Mouse (Mus musculus): ENCODE data around the gene Nckap5.

The Nckap5 gene

DNA sequence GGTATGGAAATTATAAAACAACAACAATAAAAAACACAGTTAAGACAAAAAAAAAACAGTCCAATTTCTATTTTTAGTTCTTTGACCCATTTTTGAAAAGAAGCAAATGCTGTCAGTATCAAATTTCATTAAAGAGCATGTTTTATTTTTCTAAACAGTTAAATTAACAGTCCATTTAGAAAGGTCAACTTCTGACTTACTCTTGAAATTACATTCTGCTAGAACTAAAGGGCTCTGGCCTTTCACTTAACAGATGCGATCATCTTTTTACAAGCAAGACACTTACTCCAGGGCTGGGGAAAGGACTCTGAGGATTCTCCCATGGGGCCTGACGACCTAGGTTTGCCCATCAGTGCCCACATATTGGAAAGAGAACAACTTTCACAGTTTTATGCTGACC, 359.2 kb downstream of the Nckap5 start:
- no peak for DNase-seq (ENCODE audit: low spot score in 2 of 2)

GRCm38 (mm10) chr1:126470883-126471282, 359.7 kb downstream of the Nckap5 start:
- no peak for DNase-seq (ENCODE audit: low spot score in 2 of 2)

GRCm38 (mm10) chr1:126469818-126470544, 360.6 kb downstream of the Nckap5 start:
- DNase-seq (ENCODE audit: low spot score in 2 of 2), result no peak

DNA sequence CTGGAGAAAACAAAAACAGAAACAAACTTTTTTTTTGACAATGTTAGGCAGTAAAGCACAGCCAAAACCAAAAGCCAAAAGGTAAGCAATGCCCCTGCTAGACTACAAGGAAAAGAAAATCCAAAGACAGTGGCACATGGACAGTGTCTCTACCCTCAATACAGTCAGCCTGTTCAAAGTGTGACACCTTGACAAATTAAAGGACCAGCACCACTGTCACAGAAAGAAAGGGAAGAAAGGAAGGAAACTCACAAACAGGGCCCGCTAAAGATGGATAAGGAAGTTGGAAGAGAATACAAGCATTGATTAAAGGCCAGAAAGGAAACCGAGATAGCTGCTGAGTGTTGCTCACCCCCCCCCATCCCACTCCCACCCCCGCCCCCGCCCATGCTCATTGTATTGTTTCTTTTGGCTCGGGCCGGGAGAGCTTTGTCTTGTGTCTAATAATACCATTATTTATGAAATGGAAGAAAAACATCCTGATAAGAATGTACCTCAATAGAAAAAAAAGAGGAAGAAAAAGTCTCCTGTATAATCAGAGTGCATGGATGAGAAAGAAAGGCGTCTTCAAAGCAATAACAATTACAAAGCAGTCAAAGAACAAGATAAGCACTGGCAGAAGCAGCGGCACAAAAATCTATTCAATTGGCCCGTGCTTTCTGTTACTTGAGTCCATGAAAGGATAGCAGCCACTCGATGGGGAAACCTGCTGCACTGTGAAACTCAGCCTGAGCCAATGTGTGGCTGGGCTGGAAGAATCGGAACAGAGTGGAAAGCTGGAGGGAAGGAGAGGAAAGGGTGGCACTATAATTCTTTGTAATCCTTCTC, 368.9 kb downstream of the Nckap5 start:
- DNase-seq (ENCODE audit: low spot score in 2 of 2), result no peak

DNA sequence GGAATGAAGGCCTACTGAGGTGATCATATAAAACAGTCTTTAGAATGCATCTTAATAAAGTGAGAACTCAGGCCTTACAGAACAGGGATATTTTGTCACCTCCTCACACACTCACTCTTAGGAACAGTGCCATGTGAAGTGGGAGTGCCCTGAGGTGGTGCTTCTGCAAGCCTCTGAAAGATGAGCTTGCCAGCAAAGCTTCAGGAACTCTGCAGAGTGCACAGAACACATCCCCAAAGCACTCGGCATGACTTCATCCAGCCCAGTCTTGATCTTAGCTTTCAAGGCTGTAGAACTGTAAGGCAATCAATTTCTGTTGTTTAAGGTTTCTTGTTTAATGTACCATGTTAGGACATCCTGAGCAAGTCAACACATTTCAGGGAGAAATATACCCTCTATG, 372.9 kb downstream of the Nckap5 start:
- no peak for DNase-seq (ENCODE audit: low spot score in 2 of 2)

DNA sequence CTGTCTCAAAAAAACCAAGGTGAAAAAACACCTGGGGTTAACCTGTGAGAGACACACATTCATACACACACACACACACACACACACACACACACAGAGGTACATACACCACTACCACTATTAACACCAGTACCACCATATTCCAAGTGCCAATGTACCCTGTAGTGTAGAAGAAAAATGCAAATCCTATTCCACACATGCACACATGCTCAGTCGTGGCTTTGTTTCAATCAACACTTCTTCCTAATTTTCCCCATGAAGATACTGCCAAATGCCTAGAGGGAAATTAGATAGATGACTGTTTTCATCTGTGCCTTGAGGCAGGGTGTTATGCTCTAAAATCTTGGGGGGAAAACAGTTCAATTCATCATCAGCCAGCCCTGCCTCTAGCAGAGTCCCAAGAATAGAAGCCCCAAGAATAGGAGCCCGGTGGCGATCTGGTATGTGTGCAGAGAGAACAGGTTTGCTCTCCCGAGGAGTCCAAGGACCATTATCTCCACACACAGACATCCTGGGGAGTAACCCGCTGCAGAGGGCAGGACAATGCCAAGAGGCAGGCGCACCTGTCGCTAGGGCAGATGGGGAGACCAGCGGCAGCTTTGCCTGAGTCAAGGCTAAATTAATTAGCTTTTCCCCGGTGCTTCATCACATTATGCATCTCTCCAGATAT, 376.0 kb downstream of the Nckap5 start:
- DNase-seq (ENCODE audit: low spot score in 2 of 2), result no peak

DNA sequence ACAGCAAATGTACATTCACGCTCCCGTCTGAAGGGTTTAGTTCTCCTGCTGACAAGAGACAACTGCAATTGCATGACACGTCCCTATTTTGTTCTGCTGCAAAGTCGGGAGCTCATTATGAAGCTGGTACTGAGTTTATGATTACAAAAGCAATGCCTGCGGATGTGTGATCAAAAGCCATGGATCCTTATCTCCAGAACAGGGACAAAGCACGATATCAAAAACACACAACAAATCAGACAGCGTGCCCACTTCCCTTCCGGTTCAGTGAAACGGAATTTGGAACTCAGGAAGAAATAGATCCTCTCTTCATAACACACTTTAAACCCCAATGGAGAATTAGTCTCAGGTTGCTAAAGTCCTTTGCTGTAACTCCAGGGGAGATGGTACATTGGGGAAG, 379.1 kb downstream of the Nckap5 start:
- no peak for DNase-seq (ENCODE audit: low spot score in 2 of 2)

GRCm38 (mm10) chr1:126449424-126449823, 381.2 kb downstream of the Nckap5 start:
- DNase-seq (ENCODE audit: low spot score in 2 of 2), result no peak

DNA sequence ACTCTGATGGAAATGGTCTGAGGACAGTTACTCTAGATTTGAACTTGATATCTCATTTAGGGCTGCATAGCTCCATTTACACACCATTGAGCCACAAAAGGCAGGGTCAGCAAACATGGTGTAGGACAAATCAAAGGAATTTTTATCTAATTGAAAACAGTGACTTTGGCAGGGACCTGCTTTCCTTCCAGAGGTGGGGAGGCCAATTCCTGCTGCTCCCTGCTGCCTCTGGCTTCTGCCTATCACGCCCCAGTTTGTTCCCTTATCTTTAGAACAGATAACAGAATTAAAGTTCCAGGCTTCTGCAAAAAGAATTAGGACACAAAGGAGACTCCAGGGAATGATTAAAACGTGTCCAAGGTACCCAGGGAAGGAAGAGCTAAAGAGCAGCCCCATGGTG, 386.7 kb downstream of the Nckap5 start:
- no peak for DNase-seq (ENCODE audit: low spot score in 2 of 2)

DNA sequence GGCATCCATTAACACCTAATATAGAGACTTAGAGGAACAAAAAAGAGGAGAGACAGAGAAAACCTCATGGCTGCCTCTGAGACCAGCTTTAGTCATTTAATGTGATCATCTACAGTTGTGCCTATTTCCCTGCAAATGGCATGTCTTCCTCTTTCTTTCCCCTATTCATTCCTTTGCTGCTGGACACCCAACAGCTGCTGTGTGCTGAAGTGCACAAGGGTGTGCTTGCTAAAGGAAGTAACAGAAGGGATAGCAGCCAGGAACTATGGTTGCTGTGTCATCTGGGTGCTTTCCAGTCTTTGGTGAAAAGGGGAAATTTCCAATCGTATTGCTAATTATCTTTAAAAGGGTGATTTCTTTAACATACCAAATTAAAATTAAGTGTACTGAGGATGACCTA, 387.9 kb downstream of the Nckap5 start:
- DNase-seq (ENCODE audit: low spot score in 2 of 2), result no peak

DNA sequence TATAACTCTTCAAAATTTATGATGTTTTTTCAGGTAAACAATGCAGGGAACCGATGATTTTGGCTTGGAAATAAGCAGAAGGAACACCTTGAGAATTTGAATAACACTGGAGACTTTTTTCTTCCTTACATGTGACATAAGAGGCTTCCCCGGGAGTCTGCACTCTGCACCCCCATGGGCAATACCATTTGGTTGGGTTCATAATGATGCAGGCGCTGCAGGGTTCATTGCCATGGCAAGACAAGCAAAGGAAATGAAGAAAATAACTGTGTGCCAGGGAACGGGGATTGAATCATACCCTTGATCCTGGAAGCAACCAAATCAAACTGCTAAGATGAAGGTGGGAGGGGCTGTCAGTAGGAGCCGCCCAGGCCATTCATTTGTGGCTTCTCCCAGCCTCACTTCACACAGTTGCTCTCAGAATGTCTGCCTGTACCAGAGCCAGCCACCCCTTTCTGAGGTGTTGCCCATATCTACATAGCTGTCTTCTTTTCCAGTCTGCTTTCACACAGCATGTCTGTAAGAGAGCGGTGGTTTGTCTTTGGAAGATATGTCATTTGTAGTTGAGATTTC, 392.5 kb downstream of the Nckap5 start:
- DNase-seq (ENCODE audit: low spot score in 2 of 2), result no peak

- DNase-seq (ENCODE audit: low spot score in 2 of 2), result no peak
Measured at GRCm38 (mm10) chr1:126436937-126437667, 393.5 kb downstream of the Nckap5 start.

GRCm38 (mm10) chr1:126432285-126432684, 398.3 kb downstream of the Nckap5 start:
- no peak for DNase-seq (ENCODE audit: low spot score in 2 of 2)

DNA sequence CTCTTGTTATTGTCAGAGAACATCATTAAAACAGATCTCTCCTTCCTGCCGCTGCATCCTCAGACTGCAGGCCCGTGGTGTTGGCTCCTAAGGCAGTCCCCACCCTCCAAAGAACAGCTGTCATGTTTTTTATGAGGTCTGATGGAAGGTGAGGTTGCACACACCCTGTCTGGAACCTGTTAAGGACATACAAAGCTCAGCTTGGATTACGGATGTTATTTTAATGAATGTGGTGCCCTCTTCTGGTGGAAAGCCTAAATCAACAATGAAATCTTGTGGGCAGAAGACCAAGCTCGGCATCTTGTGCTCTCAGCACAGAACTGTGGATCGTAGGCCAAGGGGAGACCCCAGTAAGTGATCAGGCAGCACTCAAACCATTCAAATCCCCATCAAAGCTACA, 399.0 kb downstream of the Nckap5 start:
- peak; percentile 26 to 59 for DNase-seq (ENCODE audit: low spot score in 2 of 2)

DNA sequence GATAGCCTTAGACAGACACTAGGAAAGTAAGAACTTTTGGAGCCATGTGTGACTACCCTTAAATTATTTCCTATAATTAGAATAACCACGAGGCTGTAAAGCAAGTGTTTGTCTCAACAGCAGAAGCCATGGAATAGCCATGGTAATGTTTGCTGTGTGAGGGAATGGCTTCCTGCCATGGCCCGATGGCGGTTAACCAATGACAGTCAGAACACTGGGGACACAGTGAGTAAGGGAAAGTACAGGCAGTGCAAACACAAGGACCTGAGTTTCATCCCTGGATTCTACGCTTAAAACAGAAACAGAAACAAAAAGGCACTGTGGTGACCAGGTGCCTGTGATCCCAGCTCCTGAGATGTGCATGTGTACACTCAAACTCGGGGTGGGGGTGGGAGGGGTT, 419.2 kb downstream of the Nckap5 start:
- no peak for DNase-seq (ENCODE audit: low spot score in 2 of 2)

DNA sequence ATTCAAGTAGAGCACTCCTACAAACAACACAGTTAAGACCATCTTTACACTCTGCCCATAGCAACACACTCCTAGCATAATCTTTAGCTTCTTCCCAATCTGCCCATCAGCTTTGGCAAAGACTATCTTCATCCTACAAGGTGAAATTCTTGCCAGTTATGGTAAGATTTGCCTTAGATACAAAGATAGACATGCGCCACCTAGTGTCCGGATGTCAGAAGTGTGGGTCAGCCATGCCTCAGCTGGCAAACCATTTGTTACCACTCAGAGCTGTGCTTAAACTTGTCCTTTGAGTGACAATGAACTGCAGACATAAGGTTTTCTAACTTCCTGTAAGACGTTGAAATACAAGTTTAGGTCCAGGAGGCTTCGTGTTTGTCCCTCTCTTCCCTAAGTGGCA, 422.7 kb downstream of the Nckap5 start:
- no peak for DNase-seq (ENCODE audit: low spot score in 2 of 2)

DNA sequence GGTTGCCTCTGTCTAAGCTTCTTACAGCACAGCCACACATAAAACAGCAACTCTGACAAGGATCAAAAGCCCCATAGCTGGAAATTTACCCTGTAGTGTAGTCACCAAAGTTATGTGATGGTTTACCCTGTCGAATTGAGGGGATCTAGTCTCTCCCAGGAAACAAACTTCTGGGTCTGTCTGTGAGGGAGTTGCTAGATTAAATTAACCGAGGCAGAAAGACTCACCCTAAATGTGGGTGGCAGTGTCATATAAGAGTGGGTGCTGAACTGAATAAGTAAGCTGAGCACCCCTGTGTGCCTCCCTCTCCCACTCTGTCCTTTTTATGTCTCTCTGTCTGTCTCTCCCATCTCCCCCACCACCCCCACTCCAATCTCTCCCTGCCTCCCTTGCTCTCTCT, 425.1 kb downstream of the Nckap5 start:
- DNase-seq (ENCODE audit: low spot score in 2 of 2), result no peak

DNA sequence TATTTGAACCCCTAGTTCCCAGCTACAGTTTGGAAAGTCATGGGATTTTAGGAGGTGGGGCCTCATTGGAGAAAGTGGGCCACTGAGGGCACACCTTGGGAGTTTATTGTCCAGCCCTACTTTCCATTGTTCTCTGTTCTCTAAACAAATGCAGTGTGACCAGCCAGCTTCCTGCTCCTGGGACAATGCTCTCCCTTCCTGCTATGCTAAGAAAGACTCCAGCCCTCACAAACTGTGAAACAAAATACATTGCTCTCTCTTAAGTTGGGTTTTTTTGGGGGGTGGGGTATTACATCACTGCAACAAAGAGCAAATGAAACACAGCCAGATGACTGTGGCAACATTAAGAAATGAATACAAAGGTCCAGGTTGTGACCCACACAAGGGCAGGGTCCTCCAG, 426.6 kb downstream of the Nckap5 start:
- DNase-seq (ENCODE audit: low spot score in 2 of 2), result no peak

DNA sequence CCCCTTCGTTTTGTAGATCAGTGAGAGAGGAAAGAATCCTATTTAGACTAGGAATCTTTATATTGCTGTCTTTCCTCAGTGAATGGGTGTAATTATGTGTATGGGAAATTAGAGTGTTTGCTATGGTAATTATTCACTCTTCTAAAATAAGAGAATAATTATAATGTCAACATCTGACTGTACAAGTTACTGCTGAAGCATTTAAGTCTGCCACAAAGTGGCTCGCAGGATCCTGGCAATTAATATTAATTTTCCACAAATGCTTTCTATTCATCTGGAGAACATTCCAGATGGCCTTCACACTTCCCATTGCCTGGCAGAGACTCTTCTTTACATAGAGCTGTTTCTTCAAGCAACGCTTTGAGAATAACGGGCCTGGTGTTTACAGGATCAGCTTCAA, 439.4 kb downstream of the Nckap5 start:
- DNase-seq (ENCODE audit: low spot score in 2 of 2), result no peak

DNA sequence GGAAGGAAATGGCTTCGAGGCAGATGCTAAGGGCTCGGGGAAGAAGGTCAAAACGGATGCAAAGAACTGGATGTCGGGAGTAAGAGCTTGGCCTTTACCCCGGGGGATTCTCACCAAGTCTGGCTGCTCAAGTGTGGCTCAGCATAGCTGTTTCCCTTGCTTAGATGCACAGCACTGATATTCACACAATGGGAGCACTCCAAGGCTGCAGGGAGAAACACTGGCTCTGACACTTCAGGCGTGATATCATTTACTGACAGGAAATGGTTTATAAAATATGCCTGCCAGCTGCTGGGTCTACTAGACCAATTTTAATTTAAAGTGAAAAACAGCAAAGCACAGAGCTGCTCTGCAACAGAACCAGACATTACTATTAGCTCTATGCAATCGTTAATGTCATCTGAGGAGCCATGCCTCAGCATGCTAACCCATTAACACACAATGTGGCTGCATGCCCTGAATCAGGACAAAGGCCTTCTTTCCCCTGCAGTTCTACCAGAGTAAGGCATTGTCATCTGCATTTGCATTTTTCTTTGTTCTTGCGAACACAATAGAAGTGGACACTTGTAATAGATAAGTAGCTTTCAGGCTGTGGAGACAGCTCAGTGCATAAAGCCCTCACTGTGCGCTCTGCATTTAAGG, 453.1 kb downstream of the Nckap5 start:
- no peak for DNase-seq (ENCODE audit: low spot score in 2 of 2)

GRCm38 (mm10) chr1:126366736-126367135, 463.9 kb downstream of the Nckap5 start:
- DNase-seq (ENCODE audit: low spot score in 2 of 2), result no peak

Measured in frontal cortex, postnatal 10 days (tissue).